Mouse (Mus musculus) neural tube, embryonic 13.5 days (tissue): Measurements from ENCODE around the gene Trim25. TPM values are rescaled to one million over a fixed set of nuclear protein-coding genes. Genes with fewer than 3 reads are reported as not detected.
A peak's percentile ranks its signal among the peaks of the same experiment; 100 is the strongest.

ENCODE experiments used
- ATAC-seq: fragments of 200-750 bp; cut with Nextera tagmentation; 2 replicates; pipeline ENCODE4 v1.8.0; 2017; ENCODE audit warnings: low read depth, mild to moderate bottlenecking, moderate TSS enrichment, moderate library complexity
- H3K27ac ChIP-seq: fragments of 300-500 bp; sonication (generic); replicated peaks from 2 replicates; pipeline ENCODE4 v1.5.1; 2015; ENCODE audit warnings: moderate library complexity, mild to moderate bottlenecking, inconsistent platforms
- H3K27me3 ChIP-seq: fragments of 300-500 bp; sonication (generic); 2 replicates; pipeline ENCODE4 v1.6.1; 2015; ENCODE audit warnings: mild to moderate bottlenecking, inconsistent platforms
- H3K36me3 ChIP-seq: fragments of 300-500 bp; sonication (generic); 2 replicates; pipeline ENCODE4 v1.6.1; 2015; ENCODE audit warnings: mild to moderate bottlenecking, inconsistent platforms
- H3K4me1 ChIP-seq: fragments of 300-500 bp; sonication (generic); replicated peaks from 2 replicates; pipeline ENCODE4 v1.6.1; 2015; ENCODE audit warnings: inconsistent platforms
- H3K4me2 ChIP-seq: fragments of 300-500 bp; sonication (generic); 2 replicates; pipeline ENCODE4 v1.6.1; 2015; ENCODE audit warnings: inconsistent platforms, mild to moderate bottlenecking, moderate library complexity
- H3K4me3 ChIP-seq: fragments of 300-500 bp; sonication (generic); 2 replicates; pipeline ENCODE4 v1.5.1; 2015; ENCODE audit warnings: mild to moderate bottlenecking, inconsistent platforms
- H3K9ac ChIP-seq: fragments of 300-500 bp; sonication (generic); 2 replicates; pipeline ENCODE4 v1.6.1; 2015; ENCODE audit warnings: moderate library complexity, mild to moderate bottlenecking, inconsistent platforms
- H3K9me3 ChIP-seq: fragments of 300-500 bp; sonication (generic); 2 replicates; pipeline ENCODE4 v1.6.1; 2016; ENCODE audit warnings: inconsistent platforms
- WGBS: fragments of 180-500 bp; shearing (Covaris S2); methylation state at CpG from one replicate; pipeline ENCODE4 v1.1.7; 2015; 5-methylcytosine and 5-hydroxymethylcytosine counted together
- polyA plus RNA-seq: library from polyadenylated mRNA; unstranded; fragments of >200 nt; fragmentation: Nextera tagmentation; extraction: Ambion mirVana; gene quantifications from 2 replicates; pipeline ENCODE4 v1.2.1, GENCODE M21; 2015

The Trim25 gene
- 5.0 and 5.5 TPM in 2 replicates for polyA plus RNA-seq

DNA sequence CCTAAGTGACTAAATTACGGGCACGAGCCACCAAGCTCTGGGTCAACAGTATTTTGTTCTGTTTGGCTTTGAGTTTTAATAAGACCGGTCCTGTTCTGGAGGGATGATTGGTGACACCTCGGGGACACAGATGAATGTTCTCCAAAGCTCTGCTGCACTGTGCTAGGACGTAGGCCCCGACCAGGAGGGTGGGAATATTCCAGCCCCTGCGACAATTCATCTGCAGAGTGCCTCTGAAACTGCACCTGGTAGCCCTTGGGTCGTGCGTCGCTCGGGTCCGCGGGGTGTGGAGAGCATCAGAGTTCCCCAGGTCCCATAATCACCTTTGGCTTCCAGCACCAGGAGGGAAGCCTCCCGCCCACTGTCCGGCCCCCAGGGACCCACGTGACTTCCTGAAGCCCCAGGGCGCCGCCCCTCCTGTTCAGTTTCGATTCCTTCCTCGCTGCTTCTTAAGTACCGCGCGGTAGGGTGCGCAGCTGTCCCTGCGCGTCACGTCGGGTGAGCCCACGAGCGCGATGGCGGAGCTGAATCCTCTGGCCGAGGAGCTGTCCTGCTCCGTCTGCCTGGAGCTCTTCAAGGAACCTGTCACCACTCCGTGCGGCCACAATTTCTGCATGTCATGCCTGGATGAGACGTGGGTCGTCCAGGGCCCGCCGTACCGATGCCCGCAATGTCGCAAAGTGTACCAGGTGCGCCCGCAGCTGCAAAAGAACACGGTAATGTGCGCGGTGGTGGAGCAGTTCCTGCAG, at the start of gene Trim25:
TSS of gene Trim25 (plus strand) at position 403 of the 749 bp plus-strand sequence.
- peak within 1 kb of the TSS; percentile 51 for H3K4me2 ChIP-seq
- peaks cover 3% of the 10 kb centered on the region; the same call in 1 of the 2 replicates for H3K4me1 ChIP-seq
- peak; percentile 70 for ATAC-seq
- no peaks in the 10 kb centered on the region for H3K36me3 ChIP-seq
- WGBS: 3% methylated on average over 48 of the region's 48 CpGs
- peak within 1 kb of the TSS; percentile 46 for H3K9ac ChIP-seq
- H3K4me3 ChIP-seq: peak within 1 kb of the TSS; percentile 33
- no peaks in the 10 kb centered on the region for H3K9me3 ChIP-seq
- H3K27ac ChIP-seq: no peak within 1 kb of the TSS
- peaks cover 28% of the 10 kb centered on the region for H3K27me3 ChIP-seq

DNA sequence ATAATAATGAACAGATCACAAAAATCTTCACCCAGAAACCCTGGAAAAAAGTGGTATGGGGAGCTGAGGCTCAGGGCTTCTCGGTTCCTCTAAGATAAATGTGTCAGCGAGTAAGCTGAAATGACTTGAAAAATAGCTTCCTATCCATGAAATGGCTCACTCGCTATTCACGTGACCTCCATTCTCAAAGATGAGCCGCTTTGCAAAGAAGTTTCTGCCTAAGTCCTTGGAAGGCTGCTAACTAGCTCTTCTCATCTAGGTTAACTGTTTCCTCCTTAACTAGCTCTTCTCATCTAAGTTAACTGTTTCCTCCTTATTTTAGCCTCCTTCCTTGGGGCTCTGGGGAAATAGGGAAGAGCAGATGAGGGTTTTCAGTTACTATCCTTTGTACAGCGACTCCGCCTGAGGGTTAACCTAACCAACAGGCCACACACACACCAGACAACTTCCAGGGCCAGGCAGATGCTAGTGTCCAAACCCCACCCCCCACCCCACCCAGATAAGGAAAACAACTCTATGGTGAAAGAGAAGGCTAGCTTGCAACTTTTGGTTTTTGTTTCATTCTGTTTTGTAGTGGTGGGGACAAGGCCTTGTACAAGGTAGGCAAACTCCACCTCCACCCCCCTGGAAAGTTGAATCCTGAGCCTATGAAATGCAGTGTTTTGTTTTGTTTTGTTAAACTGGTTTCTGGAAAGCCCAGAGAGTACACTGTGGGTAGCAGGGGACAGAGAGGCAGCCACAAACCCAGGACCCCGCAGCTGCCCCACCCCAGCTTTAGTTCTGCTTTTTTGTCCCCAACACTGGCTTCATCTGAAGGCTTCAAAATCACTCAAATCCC, 49.2 kb upstream of the Trim25 start:
- H3K36me3 ChIP-seq: 0 out of 2 replicates have a peak, but pooled peaks cover 3% of the 10 kb centered on the region
- H3K27me3 ChIP-seq: no peaks in the 10 kb centered on the region
- H3K4me1 ChIP-seq: peaks cover 9% of the 10 kb centered on the region
- no peak overlapping the region for H3K27ac ChIP-seq
- WGBS: 85% methylated on average over 8 of the region's 8 CpGs
- no peaks in the 10 kb centered on the region for H3K9me3 ChIP-seq
- no peak overlapping the region for H3K9ac ChIP-seq
- no peak overlapping the region for H3K4me3 ChIP-seq
- no peak overlapping the region for H3K4me2 ChIP-seq
- ATAC-seq: no peak

DNA sequence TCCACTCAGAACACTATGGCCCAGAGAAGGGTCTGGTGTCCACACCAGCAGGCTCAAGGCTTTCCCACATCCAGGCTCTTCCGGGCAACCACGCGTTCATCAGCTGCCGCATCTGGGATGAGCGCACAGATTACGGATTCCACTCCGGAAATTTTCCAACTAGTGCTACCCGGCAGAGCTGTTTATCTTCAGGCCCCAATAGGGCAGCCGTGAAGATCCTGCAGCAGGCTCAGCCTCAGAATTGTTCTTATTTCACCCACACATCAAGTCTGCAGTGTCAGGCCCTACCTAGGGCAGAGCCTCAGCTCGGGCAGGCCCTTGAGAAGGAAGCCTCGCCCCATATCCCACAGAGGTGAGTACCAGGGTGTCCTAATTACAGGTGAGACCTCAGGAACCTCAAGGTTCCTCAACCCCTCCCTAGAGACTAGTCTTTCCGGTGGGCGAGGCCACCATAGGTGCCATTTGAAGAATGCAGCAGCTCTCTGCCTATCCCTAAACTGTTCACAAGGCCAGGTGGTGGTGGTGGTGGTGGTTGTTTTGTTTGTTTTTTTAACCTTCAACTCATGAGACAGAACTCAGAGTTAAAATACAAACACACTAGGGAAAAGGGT, 48.4 kb upstream of the Trim25 start:
- Histone ChIP-seq H3K4me3 (no peak overlapping the region), H3K27me3 (no peaks in the 10 kb centered on the region), H3K4me1 (peaks cover 9% of the 10 kb centered on the region), H3K36me3 (0 out of 2 replicates have a peak, but pooled peaks cover 3% of the 10 kb centered on the region), H3K9ac (no peak overlapping the region), H3K27ac (no peak overlapping the region), H3K9me3 (no peaks in the 10 kb centered on the region), H3K4me2 (no peak overlapping the region)
- no peak for ATAC-seq
- WGBS: 90% methylated on average over 13 of the region's 13 CpGs

DNA sequence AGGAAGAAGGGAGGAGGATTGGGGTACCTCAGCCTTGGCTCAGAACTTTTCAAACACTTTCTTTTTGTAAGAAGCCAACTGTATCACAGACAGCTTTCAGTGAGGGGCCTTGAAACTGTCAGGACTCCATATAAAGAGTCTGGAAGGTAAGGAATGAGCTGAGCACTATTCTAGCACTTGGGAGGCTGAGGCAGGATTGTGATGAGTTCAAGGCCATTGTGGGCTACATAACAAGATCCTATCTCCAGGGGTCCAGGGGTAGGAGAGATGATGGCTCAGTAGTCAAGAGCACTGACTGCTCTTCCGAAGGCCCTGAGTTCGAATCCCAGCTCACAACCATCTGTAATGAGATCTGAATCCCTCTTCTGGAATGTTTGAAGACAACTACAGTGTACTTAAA, 47.6 kb upstream of the Trim25 start:
- Histone ChIP-seq H3K4me2 (no peak overlapping the region), H3K36me3 (0 out of 2 replicates have a peak, but pooled peaks cover 3% of the 10 kb centered on the region), H3K9me3 (no peaks in the 10 kb centered on the region), H3K9ac (no peak overlapping the region), H3K27ac (no peak overlapping the region), H3K27me3 (no peaks in the 10 kb centered on the region), H3K4me3 (no peak overlapping the region), H3K4me1 (peaks cover 9% of the 10 kb centered on the region)
- ATAC-seq: no peak
- 95% methylated on average over 2 of the region's 2 CpGs for WGBS

DNA sequence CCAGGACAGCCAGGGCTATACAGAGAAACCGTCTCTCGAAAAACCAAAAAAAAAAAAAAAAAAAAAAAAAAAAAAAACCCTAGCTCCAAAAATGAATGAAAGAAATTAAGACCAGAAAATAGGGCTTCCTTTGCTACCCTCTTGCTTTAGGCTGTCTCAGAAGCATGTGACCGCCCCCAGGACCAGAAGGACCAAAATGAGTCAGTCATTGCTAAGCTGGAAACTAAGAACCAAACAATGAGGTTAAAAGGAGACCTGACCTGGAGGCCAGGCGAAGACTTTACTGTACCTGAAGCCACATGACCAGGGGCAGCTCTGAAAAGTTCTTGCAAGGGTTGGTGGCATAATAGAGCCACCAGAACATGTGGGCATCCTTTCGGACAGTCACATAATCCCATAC, 47.1 kb upstream of the Trim25 start:
- 95% methylated on average over 5 of the region's 5 CpGs for WGBS
- no peaks in the 10 kb centered on the region for H3K9me3 ChIP-seq

DNA sequence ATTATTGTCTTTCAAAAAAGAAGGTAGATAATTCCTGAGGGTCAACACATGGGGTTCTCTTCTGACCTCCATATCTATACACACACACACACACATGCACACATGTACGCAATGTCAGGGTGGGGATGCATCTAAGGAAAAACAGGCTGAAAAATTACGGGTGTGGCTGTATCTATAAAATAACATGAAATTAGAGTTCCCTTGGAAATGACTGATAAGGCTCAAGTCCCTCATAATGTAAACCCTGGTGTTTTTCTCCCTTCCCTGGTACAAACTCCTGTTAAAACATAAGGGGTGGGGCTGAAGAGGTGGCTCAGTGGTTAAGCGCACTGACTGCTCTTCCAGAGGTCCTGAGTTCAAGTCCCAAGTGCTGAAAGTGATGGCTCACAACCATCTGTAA, 45.6 kb upstream of the Trim25 start:
- Histone ChIP-seq H3K4me1 (peaks cover 9% of the 10 kb centered on the region), H3K27ac (no peak overlapping the region), H3K36me3 (no peaks in the 10 kb centered on the region), H3K4me3 (no peak overlapping the region), H3K4me2 (0 out of 2 replicates have a peak overlapping the region, but pooled peaks have one; percentile 63), H3K9me3 (no peaks in the 10 kb centered on the region), H3K27me3 (no peaks in the 10 kb centered on the region), H3K9ac (no peak overlapping the region)
- ATAC-seq: no peak
- 95% methylated on average over 3 of the region's 3 CpGs for WGBS

More for the DNA sequence above, 47.1 kb upstream of the Trim25 start:
- Histone ChIP-seq H3K9ac (no peak overlapping the region), H3K4me1 (peaks cover 9% of the 10 kb centered on the region), H3K36me3 (no peaks in the 10 kb centered on the region), H3K4me2 (no peak overlapping the region), H3K27ac (no peak overlapping the region), H3K27me3 (no peaks in the 10 kb centered on the region), H3K4me3 (no peak overlapping the region)
- no peak for ATAC-seq

DNA sequence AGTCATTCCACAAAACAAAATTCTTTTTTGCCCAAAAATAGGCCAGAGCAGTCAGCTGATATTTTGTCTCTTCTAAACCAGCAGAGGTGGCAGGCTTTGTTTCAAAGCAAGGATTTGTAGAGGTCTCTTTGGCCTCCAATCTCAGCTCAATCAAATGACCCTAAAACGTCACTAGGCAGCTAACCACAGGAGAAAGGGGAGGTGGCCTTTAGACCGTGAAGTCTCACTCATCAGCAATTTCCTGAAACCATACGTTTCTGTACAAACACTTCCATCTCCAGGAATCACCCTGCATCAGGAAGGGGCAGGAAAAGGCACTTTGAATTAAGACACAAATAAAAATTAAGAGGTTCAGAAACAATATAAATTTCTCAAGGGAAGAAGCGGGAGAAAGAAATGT, 44.4 kb upstream of the Trim25 start:
- no peaks in the 10 kb centered on the region for H3K27me3 ChIP-seq
- ATAC-seq: peak; percentile 78
- H3K4me2 ChIP-seq: peak overlapping the region; percentile 63
- peaks cover 9% of the 10 kb centered on the region for H3K4me1 ChIP-seq
- H3K27ac ChIP-seq: 0 out of 2 replicates have a peak overlapping the region, but pooled peaks have one; percentile 2
- H3K36me3 ChIP-seq: no peaks in the 10 kb centered on the region
- 1% methylated on average over 4 of the region's 4 CpGs for WGBS
- no peaks in the 10 kb centered on the region for H3K9me3 ChIP-seq
- peak overlapping the region; percentile 49 for H3K4me3 ChIP-seq
- H3K9ac ChIP-seq: peak overlapping the region; percentile 66

DNA sequence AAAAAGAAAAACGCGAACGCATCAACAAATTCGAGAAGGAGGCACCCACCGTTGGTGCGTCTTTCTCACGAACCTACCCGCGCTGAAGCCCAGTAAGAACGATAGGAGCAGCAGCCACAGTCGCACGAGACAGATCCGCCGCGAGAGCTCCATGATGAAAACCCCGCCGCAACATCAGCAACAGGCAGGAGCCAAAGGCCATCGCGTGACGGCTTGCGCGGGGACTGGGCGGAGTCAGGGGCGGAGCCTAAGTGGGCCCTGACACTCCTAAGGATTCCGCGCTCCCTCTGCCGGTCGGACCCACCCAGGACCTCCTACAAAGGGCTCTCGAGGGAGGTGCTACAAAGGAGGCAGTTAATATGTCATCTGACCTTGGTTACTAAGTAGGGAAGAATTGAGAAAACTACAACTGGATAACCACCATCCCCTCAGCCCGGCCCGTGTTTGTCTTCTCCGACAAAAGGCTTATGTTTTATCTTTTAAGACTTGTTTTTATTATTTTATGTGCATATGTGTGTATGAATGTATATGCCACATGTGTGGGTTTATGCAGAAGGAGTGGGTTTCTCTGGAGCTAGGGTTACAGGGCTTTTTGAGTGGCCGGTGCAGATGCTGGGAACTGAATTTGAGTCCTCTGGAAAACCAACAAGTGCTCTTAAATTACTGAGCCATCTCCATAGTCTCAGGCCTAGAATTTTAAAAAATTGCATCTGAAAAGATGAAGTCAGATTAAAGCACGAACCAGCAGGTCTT, 43.8 kb upstream of the Trim25 start, which contains the start of gene Scpep1:
TSS of gene Scpep1 (minus strand) at position 249 of the 753 bp plus-strand sequence.
- Histone ChIP-seq H3K4me2 (peak within 1 kb of the TSS; percentile 63), H3K4me1 (peaks cover 9% of the 10 kb centered on the region), H3K9me3 (no peaks in the 10 kb centered on the region), H3K36me3 (no peaks in the 10 kb centered on the region), H3K9ac (peak within 1 kb of the TSS; percentile 66), H3K27me3 (no peaks in the 10 kb centered on the region), H3K4me3 (peak within 1 kb of the TSS; percentile 49), H3K27ac (0 out of 2 replicates have a peak within 1 kb of the TSS, but pooled peaks have one; percentile 2)
- WGBS: 5% methylated on average over 34 of the region's 34 CpGs
- peak; percentile 96 for ATAC-seq

DNA sequence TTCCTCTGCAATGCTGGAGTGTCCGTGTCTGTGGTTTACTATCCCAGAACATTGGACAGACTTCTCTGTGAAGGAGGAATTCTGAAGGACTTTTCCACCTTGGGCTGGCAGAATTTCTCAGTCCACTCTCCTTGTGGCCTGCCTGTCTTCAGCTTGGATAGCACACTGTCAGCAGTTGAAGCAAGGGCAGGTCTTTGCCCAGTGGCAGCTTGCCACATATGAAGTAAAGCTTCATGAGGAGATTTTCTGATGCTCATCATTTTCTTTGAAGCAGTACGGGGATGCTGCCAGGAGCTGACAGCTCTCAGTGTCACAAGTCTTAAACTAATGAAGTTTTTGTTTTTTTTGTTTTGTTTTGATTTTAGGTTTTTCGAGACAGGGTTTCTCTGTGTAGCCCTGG, 40.3 kb upstream of the Trim25 start:
- Histone ChIP-seq H3K4me2 (no peak overlapping the region), H3K9me3 (no peaks in the 10 kb centered on the region), H3K27ac (no peak overlapping the region), H3K4me1 (peaks cover 9% of the 10 kb centered on the region), H3K4me3 (no peak overlapping the region), H3K9ac (no peak overlapping the region), H3K27me3 (no peaks in the 10 kb centered on the region), H3K36me3 (no peaks in the 10 kb centered on the region)
- no peak for ATAC-seq
- 89% methylated on average over 3 of the region's 3 CpGs for WGBS

DNA sequence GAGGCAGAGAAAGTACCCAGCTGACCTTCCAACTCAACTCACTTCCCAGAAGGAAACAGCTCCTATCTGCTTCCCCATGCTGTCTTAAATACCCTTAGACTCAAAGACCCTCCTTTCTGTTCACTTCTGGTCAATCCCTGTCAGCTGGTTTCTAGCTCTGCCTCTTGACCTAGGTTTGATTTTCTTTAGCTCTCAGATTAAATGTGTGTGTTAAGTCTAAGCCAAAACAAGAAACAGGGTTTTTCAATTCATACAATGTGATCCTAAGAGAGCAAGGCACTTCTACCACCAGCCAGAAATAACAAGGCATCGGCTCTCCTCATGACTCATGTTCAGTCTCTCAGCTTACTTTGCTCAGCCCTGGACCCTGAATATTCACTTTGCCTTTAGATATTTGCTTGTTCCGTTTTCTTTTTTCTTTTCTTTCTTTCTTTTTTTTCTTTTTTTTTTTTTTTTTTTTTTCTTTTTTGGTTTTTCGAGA, 32.3 kb upstream of the Trim25 start, which contains the start of gene Elobl:
TSS of gene Elobl (minus strand) at position 51 of the 481 bp plus-strand sequence.
- Histone ChIP-seq H3K4me2 (no peak within 1 kb of the TSS), H3K9ac (no peak within 1 kb of the TSS), H3K36me3 (no peaks in the 10 kb centered on the region), H3K27me3 (no peaks in the 10 kb centered on the region), H3K27ac (no peak within 1 kb of the TSS), H3K4me3 (no peak within 1 kb of the TSS), H3K9me3 (no peaks in the 10 kb centered on the region), H3K4me1 (no peaks in the 10 kb centered on the region)
- no peak for ATAC-seq
- 81% methylated on average over 3 of the region's 3 CpGs for WGBS

DNA sequence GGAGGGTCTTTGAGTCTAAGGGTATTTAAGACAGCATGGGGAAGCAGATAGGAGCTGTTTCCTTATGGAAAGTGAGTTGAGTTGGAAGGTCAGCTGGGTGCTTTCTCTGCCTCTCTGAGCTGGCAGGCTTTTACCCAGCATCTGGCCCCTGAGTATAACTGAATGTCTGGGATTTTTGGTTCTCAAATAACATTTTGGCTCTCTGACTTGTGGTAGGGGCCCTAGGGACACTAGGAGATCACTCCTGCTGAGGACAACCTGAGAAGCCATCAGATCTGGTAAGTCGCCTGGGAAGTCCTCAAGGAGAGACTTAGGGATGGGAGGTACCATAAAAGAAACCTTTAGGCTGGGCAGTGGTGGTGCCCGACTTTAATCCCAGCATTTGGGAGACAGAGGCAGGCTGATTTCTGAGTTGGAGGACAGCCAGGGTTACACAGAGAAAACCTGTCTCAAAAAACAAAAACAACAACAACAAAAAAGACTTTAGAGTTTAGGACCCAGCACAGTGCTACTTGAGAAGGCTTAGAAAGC, 28.9 kb upstream of the Trim25 start, which contains the start of gene Coil:
TSS of gene Coil (plus strand) at position 51 of the 531 bp plus-strand sequence.
- WGBS: 40% methylated on average over 2 of the region's 2 CpGs
- H3K9ac ChIP-seq: no peak within 1 kb of the TSS
- ATAC-seq: no peak

More for the DNA sequence above, 28.9 kb upstream of the Trim25 start, which contains the start of gene Coil:
- no peaks in the 10 kb centered on the region for H3K36me3 ChIP-seq
- H3K4me1 ChIP-seq: peaks cover 9% of the 10 kb centered on the region
- H3K4me2 ChIP-seq: no peak within 1 kb of the TSS
- no peaks in the 10 kb centered on the region for H3K27me3 ChIP-seq
- no peak within 1 kb of the TSS for H3K4me3 ChIP-seq
- H3K27ac ChIP-seq: no peak within 1 kb of the TSS
- H3K9me3 ChIP-seq: no peaks in the 10 kb centered on the region
